Mouse (Mus musculus) adrenal gland, adult 8-10 months (tissue): Measurements from ENCODE around the gene Tbl2. TPM values are rescaled to one million over a fixed set of nuclear protein-coding genes. Genes with fewer than 3 reads are reported as not detected.

Experiments
- DNase-seq: peaks from one replicate; pipeline ENCODE4 v3.0.0; 2022
- total RNA-seq, 4 experiments: library from RNA; stranded (reverse); gene quantifications; 2 replicates each; pipeline ENCODE4 v1.2.4; 2022

Tbl2 gene
- total RNA-seq, 4 experiments from 2014 or later = 21.2 to 30.4 (median 25.6) TPM

GRCm38 (mm10) chr5:135156496-135156895 is 7.0 kb downstream of the Tbl2 start:
- DNase-seq = no peak

- peak; percentile 50 for DNase-seq
Observed at GRCm38 (mm10) chr5:135161221-135161620, 11.8 kb downstream of the Tbl2 start.

- no peak for DNase-seq
Observed at GRCm38 (mm10) chr5:135161650-135162049, 12.2 kb downstream of the Tbl2 start.

GRCm38 (mm10) chr5:135162361-135162760 is 12.9 kb downstream of the Tbl2 start:
- DNase-seq = no peak

- DNase-seq = no peak
Observed at GRCm38 (mm10) chr5:135162821-135163220, 13.4 kb downstream of the Tbl2 start.

- no peak for DNase-seq
Observed at GRCm38 (mm10) chr5:135166909-135167308, 17.5 kb downstream of the Tbl2 start.

GRCm38 (mm10) chr5:135167469-135167868 is 18.0 kb downstream of the Tbl2 start:
- no peak for DNase-seq

- DNase-seq = peak; percentile 98
Observed at GRCm38 (mm10) chr5:135168063-135169062, 18.9 kb downstream of the Tbl2 start, which contains the start of gene Bcl7b. TSS of gene Bcl7b (plus strand) at chr5:135168283.

GRCm38 (mm10) chr5:135169479-135169878 is 20.0 kb downstream of the Tbl2 start:
- DNase-seq = no peak

GRCm38 (mm10) chr5:135171688-135172220 is 22.3 kb downstream of the Tbl2 start:
- no peak for DNase-seq

- no peak for DNase-seq
Observed at GRCm38 (mm10) chr5:135172986-135173385, 23.5 kb downstream of the Tbl2 start.

- DNase-seq = no peak
Observed at GRCm38 (mm10) chr5:135175086-135175485, 25.6 kb downstream of the Tbl2 start.

GRCm38 (mm10) chr5:135178523-135178922 is 29.1 kb downstream of the Tbl2 start:
- DNase-seq = no peak

- DNase-seq = no peak
Observed at GRCm38 (mm10) chr5:135178996-135179395, 29.5 kb downstream of the Tbl2 start.

GRCm38 (mm10) chr5:135179616-135180015 is 30.2 kb downstream of the Tbl2 start:
- DNase-seq = no peak

GRCm38 (mm10) chr5:135180796-135181195 is 31.3 kb downstream of the Tbl2 start:
- DNase-seq = no peak

GRCm38 (mm10) chr5:135181776-135182175 is 32.3 kb downstream of the Tbl2 start:
- no peak for DNase-seq

GRCm38 (mm10) chr5:135183131-135183861 is 33.8 kb downstream of the Tbl2 start:
- DNase-seq = no peak

- no peak for DNase-seq
Observed at GRCm38 (mm10) chr5:135185016-135185415, 35.6 kb downstream of the Tbl2 start.

- no peak for DNase-seq
Observed at GRCm38 (mm10) chr5:135185596-135185995, 36.1 kb downstream of the Tbl2 start.

GRCm38 (mm10) chr5:135186231-135186620 is 36.8 kb downstream of the Tbl2 start:
- no peak for DNase-seq

- peak; percentile 99 for DNase-seq
Observed at GRCm38 (mm10) chr5:135186621-135187348, 37.3 kb downstream of the Tbl2 start, which contains the start of gene Baz1b. TSS of gene Baz1b (plus strand) at chr5:135187264.
